Mouse (Mus musculus) lung, embryonic 16.5 days (tissue): ENCODE data around the gene Prmt7. TPM values are rescaled to one million over a fixed set of nuclear protein-coding genes. Genes with fewer than 3 reads are reported as not detected.

Experiments
- ATAC-seq: fragments of 200-750 bp; cut with Nextera tagmentation; 2 replicates; pipeline ENCODE4 v1.8.0; 2017; ENCODE audit warnings: low read depth, mild to moderate bottlenecking, moderate library complexity
- H3K27ac ChIP-seq: fragments of 300-500 bp; sonication (generic); 2 replicates; pipeline ENCODE4 v1.5.1; 2014; ENCODE audit warnings: mild to moderate bottlenecking, control low read depth, low read length
- H3K27me3 ChIP-seq: fragments of 300-500 bp; sonication (generic); 2 replicates; pipeline ENCODE4 v1.6.1; 2014; ENCODE audit warnings: low read depth, low read length, mixed read lengths; ENCODE audit not compliant: control insufficient read depth, insufficient read depth
- H3K36me3 ChIP-seq: fragments of 300-500 bp; sonication (generic); 2 replicates; pipeline ENCODE4 v1.6.1; 2014; ENCODE audit warnings: low read length; ENCODE audit not compliant: control insufficient read depth, insufficient read depth
- H3K4me1 ChIP-seq: fragments of 300-500 bp; sonication (generic); replicated peaks from 2 replicates; pipeline ENCODE4 v1.6.1; 2014; ENCODE audit warnings: low read length, mixed read lengths; ENCODE audit not compliant: control insufficient read depth, insufficient read depth
- H3K4me2 ChIP-seq: fragments of 300-500 bp; sonication (generic); 2 replicates; pipeline ENCODE4 v1.6.1; 2014; ENCODE audit warnings: low read depth, low read length, control low read depth
- H3K4me3 ChIP-seq: fragments of 300-500 bp; sonication (generic); 2 replicates; pipeline ENCODE4 v1.5.1; 2014; ENCODE audit warnings: mild to moderate bottlenecking, low read length, control low read depth
- H3K9ac ChIP-seq: fragments of 300-500 bp; sonication (generic); 2 replicates; pipeline ENCODE4 v1.6.1; 2014; ENCODE audit warnings: low read length, control low read depth
- H3K9me3 ChIP-seq: fragments of 300-500 bp; sonication (generic); 2 replicates; pipeline ENCODE4 v1.6.1; 2016; ENCODE audit warnings: low read length; ENCODE audit not compliant: control insufficient read depth
- WGBS: fragments of 180-500 bp; shearing (Covaris S2); extraction: QIAGEN DNeasy Blood & Tissue Kit; methylation state at CpG from one replicate; pipeline ENCODE4 v1.1.7; 2014; 5-methylcytosine and 5-hydroxymethylcytosine counted together
- polyA plus RNA-seq: library from polyadenylated mRNA; unstranded; fragments of >200 nt; fragmentation: Nextera tagmentation; extraction: Ambion mirVana; gene quantifications from 2 replicates; pipeline ENCODE4 v1.2.1, GENCODE M21; 2015

The Prmt7 gene
- polyA plus RNA-seq, result 40.5 and 42.0 TPM in 2 replicates

DNA sequence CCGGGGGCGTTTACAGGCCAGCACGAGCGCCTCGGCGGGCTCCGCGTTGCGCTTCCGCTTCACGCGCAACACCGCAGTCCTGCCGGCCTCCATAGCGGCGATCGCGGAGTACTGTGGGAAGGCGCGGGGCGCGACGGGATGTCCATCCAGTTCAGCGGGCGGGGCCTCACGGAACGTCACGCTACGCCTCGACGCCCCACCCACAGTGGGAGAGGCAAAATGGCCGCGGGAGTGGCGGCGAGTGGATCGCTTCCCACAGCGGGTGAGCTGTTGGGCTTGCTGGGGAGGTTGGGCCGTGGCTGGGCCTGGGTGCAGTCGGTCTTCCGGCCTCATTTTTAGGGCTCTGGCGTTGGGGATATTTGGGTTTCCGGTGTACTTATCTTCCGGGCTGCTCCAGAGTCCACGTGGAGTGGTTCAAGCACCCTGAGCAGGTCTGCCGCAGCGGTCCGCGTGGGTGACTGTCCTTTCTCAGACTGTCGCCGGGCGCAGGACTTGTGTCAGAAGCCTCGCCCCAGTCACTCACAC lies at the start of gene Prmt7, which contains the start of gene Slc7a6os:
TSS of gene Prmt7 (plus strand) at position 116 of the 525 bp plus-strand sequence.
TSS of gene Slc7a6os (minus strand) at position 115 of the 525 bp plus-strand sequence.
- Histone ChIP-seq H3K4me3 (peak within 1 kb of the TSS; percentile 92), H3K9ac (peak within 1 kb of the TSS; percentile 93), H3K4me2 (peak within 1 kb of the TSS; percentile 76), H3K36me3 (peaks cover 7% of the 10 kb centered on the region; the same call in 1 of the 2 replicates), H3K27me3 (no peaks in the 10 kb centered on the region), H3K4me1 (peaks cover 10% of the 10 kb centered on the region), H3K27ac (peak within 1 kb of the TSS; percentile 93), H3K9me3 (no peaks in the 10 kb centered on the region)
- peak; percentile 100 for ATAC-seq
- under 1% methylated on average over 52 of the region's 52 CpGs for whole genome bisulfite sequencing

DNA sequence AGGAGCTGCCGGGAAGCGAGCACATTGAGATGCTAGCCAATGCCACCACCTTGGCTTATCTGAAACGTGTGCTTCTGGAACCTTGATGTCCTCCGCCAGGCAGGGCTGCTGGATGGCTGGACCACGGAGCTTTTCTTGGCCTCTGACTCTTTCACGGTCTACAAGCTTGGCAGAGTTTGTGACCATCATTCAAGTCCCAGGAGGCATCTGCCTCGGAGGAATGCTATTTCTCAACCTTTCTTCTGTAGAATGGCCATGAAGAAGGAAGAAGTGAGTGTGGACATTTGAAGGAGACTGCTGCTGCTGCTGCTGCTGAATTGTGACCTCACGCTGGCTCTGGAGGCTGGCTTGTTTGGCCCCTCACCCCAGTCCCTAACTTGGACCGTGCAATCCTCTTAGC lies 47.5 kb upstream of the Prmt7 start:
- ATAC-seq, result no peak
- Histone ChIP-seq H3K36me3 (peaks cover 13% of the 10 kb centered on the region), H3K4me2 (no peak overlapping the region), H3K9ac (no peak overlapping the region), H3K27ac (no peak overlapping the region), H3K9me3 (no peaks in the 10 kb centered on the region), H3K4me3 (no peak overlapping the region), H3K4me1 (peaks cover 2% of the 10 kb centered on the region; the same call in 1 of the 2 replicates), H3K27me3 (no peaks in the 10 kb centered on the region)
- WGBS, result 84% methylated on average over 9 of the region's 9 CpGs

DNA sequence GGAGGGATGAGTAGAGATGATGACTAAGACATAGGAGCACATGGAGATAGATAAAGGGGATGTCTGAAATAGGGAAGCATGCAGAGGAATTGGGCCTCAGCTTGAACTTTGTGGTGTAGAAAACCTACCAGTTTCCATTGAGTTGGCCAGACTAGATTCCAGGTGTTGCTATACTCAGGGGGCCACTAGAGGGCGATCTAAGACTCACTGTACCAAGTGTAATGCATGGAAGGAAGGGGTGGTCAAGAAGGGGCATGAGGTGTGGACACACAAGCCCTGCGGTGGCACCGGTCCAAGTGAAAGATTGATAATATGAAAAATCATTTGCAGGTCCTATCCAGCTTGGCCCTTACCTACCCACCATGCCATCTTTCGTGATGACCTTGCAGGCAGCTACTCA lies 45.3 kb upstream of the Prmt7 start:
- 48% methylated on average over 4 of the region's 4 CpGs for WGBS
- no peaks in the 10 kb centered on the region for H3K9me3 ChIP-seq
- no peak overlapping the region for H3K27ac ChIP-seq
- no peak overlapping the region for H3K4me3 ChIP-seq
- peaks cover 12% of the 10 kb centered on the region for H3K36me3 ChIP-seq
- ATAC-seq, result no peak
- H3K4me1 ChIP-seq, result peaks cover 11% of the 10 kb centered on the region
- H3K9ac ChIP-seq, result no peak overlapping the region
- no peak overlapping the region for H3K4me2 ChIP-seq
- no peaks in the 10 kb centered on the region for H3K27me3 ChIP-seq

DNA sequence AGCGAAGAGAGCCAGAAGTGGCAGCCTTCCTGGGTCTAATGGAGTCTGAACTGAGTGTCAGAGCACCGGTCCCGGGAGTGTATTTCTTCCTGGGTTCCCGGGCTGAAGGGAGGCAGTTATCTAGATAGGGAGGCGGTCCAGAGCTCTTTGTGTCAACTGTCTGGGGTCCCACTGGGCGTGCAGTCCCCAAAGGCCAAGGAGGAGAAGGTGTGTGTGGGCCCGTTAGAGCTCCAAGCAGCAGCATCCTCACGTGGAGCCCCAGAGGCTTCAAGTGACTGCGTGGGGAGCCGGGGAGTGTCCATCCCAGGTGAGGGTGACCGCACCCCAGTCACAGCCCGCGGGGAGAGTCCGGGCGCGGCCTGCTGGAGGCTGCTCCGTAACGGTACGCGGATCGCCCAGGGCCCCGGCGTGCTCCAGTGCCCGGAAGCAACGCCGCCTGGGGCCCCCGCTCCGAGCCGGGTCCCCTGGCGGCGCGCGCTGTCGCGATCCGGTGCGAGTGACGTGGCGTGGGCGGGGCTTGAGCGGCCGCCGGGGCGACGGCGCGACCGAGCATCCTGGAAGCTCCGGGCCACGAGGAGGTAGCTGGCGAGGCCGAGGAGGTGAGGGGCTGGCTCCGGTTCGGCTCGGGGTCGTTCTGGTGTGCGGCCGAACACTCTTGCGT lies 42.2 kb upstream of the Prmt7 start, which contains the start of gene Slc7a6:
TSS of gene Slc7a6 (plus strand) at position 502 of the 661 bp plus-strand sequence.
- H3K27me3 ChIP-seq, result no peaks in the 10 kb centered on the region
- H3K4me2 ChIP-seq, result peak within 1 kb of the TSS; percentile 92
- peak within 1 kb of the TSS; percentile 86 for H3K9ac ChIP-seq
- H3K27ac ChIP-seq, result peak within 1 kb of the TSS; percentile 68
- H3K9me3 ChIP-seq, result no peaks in the 10 kb centered on the region
- H3K4me3 ChIP-seq, result peak within 1 kb of the TSS; percentile 88
- peaks cover 3% of the 10 kb centered on the region; the same call in 1 of the 2 replicates for H3K36me3 ChIP-seq
- H3K4me1 ChIP-seq, result peaks cover 11% of the 10 kb centered on the region
- ATAC-seq, result peak; percentile 90
- under 1% methylated on average over 45 of the region's 59 CpGs for WGBS

DNA sequence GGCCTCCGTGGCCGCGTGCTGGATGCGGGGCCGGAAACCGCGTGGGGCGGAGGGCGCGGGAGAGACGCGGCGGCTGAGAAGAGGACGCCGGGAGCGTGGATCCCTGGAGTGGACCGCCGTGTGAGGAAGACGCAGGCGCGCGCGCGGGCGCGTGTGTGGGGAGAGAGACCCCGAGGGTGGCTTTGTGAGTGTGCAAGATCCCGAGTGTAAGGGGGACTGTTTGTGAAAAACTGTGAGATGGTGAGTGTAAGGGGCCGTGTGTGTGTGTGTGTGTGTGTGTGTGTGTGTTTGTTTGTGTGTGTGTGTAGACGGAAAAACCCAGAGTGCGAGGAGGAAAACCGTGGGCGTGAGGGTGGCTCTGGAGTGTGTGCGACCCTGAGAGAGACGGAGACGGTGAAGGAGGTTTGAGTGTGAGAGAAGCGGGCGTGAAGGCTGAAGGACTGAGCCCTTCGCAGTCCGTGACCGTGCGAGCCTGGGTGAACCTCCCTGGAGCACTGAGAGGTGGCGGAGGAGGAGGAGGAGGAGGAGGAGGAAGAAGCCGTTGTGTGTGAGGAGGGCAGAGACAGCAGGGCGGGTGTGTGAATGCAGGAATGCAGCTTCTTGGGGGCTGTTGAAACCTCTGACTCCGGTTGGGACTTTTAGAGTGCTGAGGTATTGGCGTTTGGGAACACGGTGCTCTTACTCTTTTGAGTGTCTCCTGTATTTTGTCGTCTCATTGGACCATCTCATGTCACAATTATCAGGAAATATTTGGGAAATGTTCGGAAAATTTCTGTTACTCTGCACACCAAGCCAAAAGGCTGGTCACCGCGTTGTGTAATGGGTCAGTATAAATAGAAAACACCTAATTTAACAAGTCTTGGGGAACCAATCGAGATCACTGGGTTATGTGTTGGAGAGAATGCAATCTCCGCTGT lies 41.5 kb upstream of the Prmt7 start:
- peak; percentile 61 for ATAC-seq
- H3K9me3 ChIP-seq, result no peaks in the 10 kb centered on the region
- WGBS, result under 1% methylated on average over 54 of the region's 54 CpGs
- peaks cover 11% of the 10 kb centered on the region for H3K4me1 ChIP-seq
- H3K9ac ChIP-seq, result peak overlapping the region; percentile 86
- H3K27ac ChIP-seq, result peak overlapping the region; percentile 68
- no peaks in the 10 kb centered on the region for H3K27me3 ChIP-seq
- no peaks in the 10 kb centered on the region for H3K36me3 ChIP-seq
- peak overlapping the region; percentile 88 for H3K4me3 ChIP-seq
- peak overlapping the region; percentile 92 for H3K4me2 ChIP-seq

DNA sequence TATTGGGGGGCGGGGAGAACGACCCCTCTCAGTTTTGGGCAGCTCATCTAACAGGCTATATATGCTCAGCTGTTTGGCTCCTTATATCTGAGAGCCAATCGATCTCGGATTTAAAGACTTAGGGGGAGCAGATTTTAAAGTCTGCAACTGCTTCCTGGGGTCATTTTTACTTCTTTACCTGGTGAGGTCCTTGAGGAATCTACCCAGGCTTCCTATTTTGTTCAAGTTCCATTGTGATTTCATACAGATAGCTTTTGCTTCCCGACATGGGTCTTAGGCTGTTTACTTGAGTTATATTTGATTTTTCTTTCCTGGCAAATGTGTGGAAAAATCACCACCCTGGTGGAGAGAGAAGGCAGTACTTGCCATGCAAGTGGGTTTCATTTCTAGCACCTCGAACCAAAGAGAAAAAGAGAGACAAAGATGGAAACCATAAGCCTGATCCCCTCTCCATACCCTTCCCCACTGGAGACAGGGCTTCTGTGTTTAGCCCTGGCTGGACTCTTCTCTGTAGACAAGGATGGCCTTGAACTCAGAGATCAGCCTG lies 40.7 kb upstream of the Prmt7 start:
- WGBS, result 13% methylated on average over 6 of the region's 6 CpGs
- Histone ChIP-seq H3K9me3 (no peaks in the 10 kb centered on the region), H3K4me3 (peak overlapping the region; percentile 88), H3K36me3 (no peaks in the 10 kb centered on the region), H3K27me3 (no peaks in the 10 kb centered on the region), H3K27ac (peak overlapping the region; percentile 17; the same call in 1 of the 2 replicates), H3K9ac (peak overlapping the region; percentile 86), H3K4me2 (peak overlapping the region; percentile 92), H3K4me1 (peaks cover 11% of the 10 kb centered on the region)
- ATAC-seq, result no peak

DNA sequence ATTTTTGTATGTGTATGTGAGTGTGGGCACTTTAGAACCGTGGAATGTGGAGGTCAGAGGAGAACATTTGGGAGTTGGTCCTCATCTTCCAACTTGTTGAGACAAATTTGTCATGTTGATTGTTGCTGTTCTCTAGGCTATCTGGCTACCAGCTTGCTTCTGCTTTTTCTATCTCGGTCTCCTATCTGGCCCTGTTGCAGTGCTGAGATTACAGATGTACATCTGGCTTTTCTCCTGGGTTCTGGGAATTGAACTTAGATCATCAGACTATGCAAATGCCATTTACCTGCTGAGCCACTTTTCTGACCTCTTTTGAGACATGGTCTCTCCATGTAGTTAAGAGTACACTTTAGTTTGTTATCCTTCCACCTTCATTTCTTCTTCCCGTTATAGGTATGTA lies 37.2 kb upstream of the Prmt7 start:
- WGBS, result 85% methylated on average over 3 of the region's 3 CpGs
- no peak overlapping the region for H3K9ac ChIP-seq
- H3K9me3 ChIP-seq, result no peaks in the 10 kb centered on the region
- no peak overlapping the region for H3K4me3 ChIP-seq
- H3K27me3 ChIP-seq, result no peaks in the 10 kb centered on the region
- no peak overlapping the region for H3K27ac ChIP-seq
- ATAC-seq, result no peak
- no peak overlapping the region for H3K4me2 ChIP-seq
- H3K4me1 ChIP-seq, result peaks cover 26% of the 10 kb centered on the region
- H3K36me3 ChIP-seq, result no peaks in the 10 kb centered on the region

DNA sequence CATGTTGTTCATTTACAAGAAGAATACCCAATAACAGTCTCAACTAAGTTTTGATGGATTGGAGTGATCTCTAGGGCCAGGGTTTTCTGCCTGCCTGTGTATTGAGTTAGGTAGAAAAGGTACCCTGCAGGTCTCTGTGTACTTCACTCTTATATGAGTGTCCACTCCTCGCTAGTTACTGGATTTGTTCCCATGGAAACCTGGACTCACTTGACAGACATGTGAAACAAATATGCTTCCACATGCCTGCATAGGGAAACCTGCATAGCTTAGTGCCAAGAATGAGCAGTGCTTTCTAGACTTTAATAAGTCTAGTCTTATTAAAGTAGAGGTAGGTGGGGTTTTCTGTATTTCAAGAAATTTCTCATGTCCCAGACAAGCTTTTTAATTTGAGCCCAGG lies 33.8 kb upstream of the Prmt7 start:
- H3K27ac ChIP-seq, result 0 out of 2 replicates have a peak overlapping the region, but pooled peaks have one; percentile 7
- H3K36me3 ChIP-seq, result no peaks in the 10 kb centered on the region
- 14% methylated on average over 1 of the region's 1 CpGs for WGBS
- H3K9ac ChIP-seq, result no peak overlapping the region
- no peaks in the 10 kb centered on the region for H3K9me3 ChIP-seq
- peaks cover 22% of the 10 kb centered on the region for H3K4me1 ChIP-seq
- peak; percentile 83 for ATAC-seq
- H3K4me2 ChIP-seq, result no peak overlapping the region
- H3K4me3 ChIP-seq, result no peak overlapping the region
- H3K27me3 ChIP-seq, result no peaks in the 10 kb centered on the region
